Mouse (Mus musculus) C2C12 (cell line): ENCODE results near the gene Cep89. TPM values are rescaled to one million over a fixed set of nuclear protein-coding genes. Genes with fewer than 3 reads are reported as not detected.

ENCODE experiments used
- H3K27me3 ChIP-seq: one replicate; pipeline ENCODE4 v1.6.1; 2011; ENCODE audit not compliant: control insufficient read depth, insufficient read depth, insufficient read length
- H3K36me3 ChIP-seq: one replicate; pipeline ENCODE4 v1.6.1; 2011; ENCODE audit not compliant: control insufficient read depth, insufficient read depth
- H3K4me3 ChIP-seq: one replicate; pipeline ENCODE4 v1.5.1; 2011; ENCODE audit warnings: mild to moderate bottlenecking, control low read depth; ENCODE audit not compliant: poor library complexity, insufficient read depth, severe bottlenecking
- H3K79me2 ChIP-seq: one replicate; pipeline ENCODE4 v1.6.1; 2011; ENCODE audit not compliant: control insufficient read depth, insufficient read depth
- H3K79me3 ChIP-seq: one replicate; pipeline ENCODE4 v1.6.1; 2011; ENCODE audit warnings: low read depth, control low read depth
- H3ac ChIP-seq: one replicate; pipeline ENCODE3; 2011; ENCODE audit warnings: low read depth; ENCODE audit not compliant: control insufficient read depth, insufficient read length
- CEBPB ChIP-seq: IDR thresholded peaks from one replicate; pipeline ENCODE4 v1.6.1; 2011; ENCODE audit warnings: low read depth, mild to moderate bottlenecking, control low read depth, moderate library complexity
- CTCF ChIP-seq: IDR thresholded peaks from one replicate; pipeline ENCODE4 v1.5.1; 2011; ENCODE audit not compliant: control insufficient read depth, insufficient read depth, insufficient read length
- FOSL1 ChIP-seq: IDR thresholded peaks from one replicate; pipeline ENCODE4 v1.8.0; 2011; ENCODE audit warnings: mild to moderate bottlenecking, low read length; ENCODE audit not compliant: poor library complexity, insufficient read depth, severe bottlenecking
- MAX ChIP-seq: IDR thresholded peaks from one replicate; pipeline ENCODE4 v1.6.1; 2011; ENCODE audit warnings: mild to moderate bottlenecking, control low read depth
- MYOD1 ChIP-seq: IDR thresholded peaks from one replicate; pipeline ENCODE4 v1.6.1; 2011; ENCODE audit warnings: low read depth; ENCODE audit not compliant: control insufficient read depth, insufficient read length
- MYOG ChIP-seq: IDR thresholded peaks from one replicate; pipeline ENCODE4 v1.6.1; 2011; ENCODE audit not compliant: control insufficient read depth, insufficient read length; ENCODE audit errors: extremely low read depth
- USF1 ChIP-seq: IDR thresholded peaks from one replicate; pipeline ENCODE4 v1.6.1; 2011; ENCODE audit warnings: low read depth, mild to moderate bottlenecking, control low read depth, moderate library complexity
- polyA plus RNA-seq: library from polyadenylated mRNA; unstranded; fragments of >200 nt; fragmentation: generic; extraction: Trizol; gene quantifications from one replicate; pipeline ENCODE4 v1.2.1, GENCODE M21; 2012; ENCODE audit warnings: missing spikeins

The Cep89 gene
- polyA plus RNA-seq, 1 experiment: 20.5 TPM

DNA sequence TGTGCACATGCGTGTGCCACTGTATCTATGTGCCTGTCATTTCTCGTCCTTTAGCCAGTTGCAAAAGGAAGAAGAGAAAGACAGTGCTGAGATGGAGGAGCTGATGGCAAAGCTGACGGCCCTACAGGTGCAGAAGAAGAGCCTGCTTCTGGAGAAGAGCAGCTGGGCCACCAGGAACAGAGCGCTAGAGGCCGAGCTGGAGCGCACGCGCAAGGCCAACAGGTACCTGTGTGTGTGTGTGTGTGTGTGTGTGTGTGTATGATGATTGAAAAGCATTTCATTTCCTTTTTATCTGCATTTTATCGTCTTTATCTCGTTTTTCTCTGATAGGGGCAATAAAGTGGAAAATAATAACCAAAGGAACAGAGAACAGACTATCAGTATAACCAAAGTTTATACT lies 31.3 kb downstream of the Cep89 start:
- H3K79me2 ChIP-seq: no peaks in the 10 kb centered on the region
- H3K36me3 ChIP-seq: peaks cover 38% of the 10 kb centered on the region
- no peak overlapping the region for H3ac ChIP-seq

DNA sequence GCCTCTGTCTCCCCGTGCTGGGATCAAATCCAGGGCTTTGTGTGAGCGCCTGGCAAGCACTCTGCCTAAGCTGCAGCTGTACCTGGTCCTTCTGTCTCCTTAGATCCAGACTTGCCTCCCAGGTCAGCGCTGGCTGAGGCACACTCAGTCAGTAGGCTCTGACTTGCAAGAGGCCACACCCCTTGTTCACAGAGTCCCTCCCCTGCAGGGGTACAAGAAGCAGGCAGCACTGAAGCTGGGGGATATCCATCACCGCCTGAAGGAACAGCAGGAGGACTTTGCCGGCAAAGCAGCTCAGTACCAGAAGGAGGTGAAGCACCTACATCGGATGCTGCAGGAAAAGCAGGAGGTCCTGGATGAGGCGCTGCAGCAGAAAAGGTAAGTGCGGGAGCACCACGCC lies 38.4 kb downstream of the Cep89 start:
- H3K27me3 ChIP-seq: no peaks in the 10 kb centered on the region
- no peak overlapping the region for H3ac ChIP-seq
- peaks cover 23% of the 10 kb centered on the region for H3K36me3 ChIP-seq
- no peaks in the 10 kb centered on the region for H3K79me2 ChIP-seq
- H3K4me3 ChIP-seq: no peak overlapping the region
- no peak for TF ChIP-seq MAX
- TF ChIP-seq MYOD1: no peak
- no peak for TF ChIP-seq CEBPB
- TF ChIP-seq MYOG: no peak
- TF ChIP-seq CTCF: no peak
- no peak for TF ChIP-seq FOSL1
- no peak for TF ChIP-seq USF1
- H3K79me3 ChIP-seq: no peaks in the 10 kb centered on the region

More for the DNA sequence above, 31.3 kb downstream of the Cep89 start:
- Histone ChIP-seq H3K27me3 (no peaks in the 10 kb centered on the region), H3K79me3 (no peaks in the 10 kb centered on the region), H3K4me3 (no peak overlapping the region)
- TF ChIP-seq CEBPB (no peak), MAX (no peak), MYOG (no peak), CTCF (no peak), USF1 (no peak), FOSL1 (no peak), MYOD1 (no peak)

DNA sequence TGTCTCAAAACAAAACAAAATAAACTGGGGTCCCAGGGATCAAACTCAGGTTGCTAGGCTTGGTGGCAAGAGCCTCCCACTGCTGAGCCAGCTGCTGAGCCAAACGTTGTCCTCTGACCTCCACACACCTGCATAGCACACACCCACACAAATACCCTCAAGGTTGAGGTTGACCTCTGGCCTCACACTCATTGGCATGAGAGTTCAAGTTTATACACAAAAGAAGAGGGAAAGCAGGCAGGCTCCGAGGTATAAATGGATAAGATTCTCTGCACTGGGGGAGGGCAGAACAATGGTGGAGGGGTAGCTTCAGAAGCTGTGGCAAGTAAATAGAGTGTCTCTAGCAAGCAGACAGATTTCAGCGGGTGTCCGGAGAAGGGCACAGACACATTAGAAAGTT lies 50.7 kb downstream of the Cep89 start:
- Histone ChIP-seq H3K4me3 (no peak overlapping the region), H3K36me3 (no peaks in the 10 kb centered on the region), H3ac (no peak overlapping the region), H3K79me3 (no peaks in the 10 kb centered on the region), H3K27me3 (peaks cover 34% of the 10 kb centered on the region), H3K79me2 (no peaks in the 10 kb centered on the region)
- no peak for TF ChIP-seq FOSL1
- no peak for TF ChIP-seq CEBPB
- TF ChIP-seq CTCF: no peak
- no peak for TF ChIP-seq USF1
- TF ChIP-seq MYOG: no peak
- TF ChIP-seq MAX: no peak
- no peak for TF ChIP-seq MYOD1

DNA sequence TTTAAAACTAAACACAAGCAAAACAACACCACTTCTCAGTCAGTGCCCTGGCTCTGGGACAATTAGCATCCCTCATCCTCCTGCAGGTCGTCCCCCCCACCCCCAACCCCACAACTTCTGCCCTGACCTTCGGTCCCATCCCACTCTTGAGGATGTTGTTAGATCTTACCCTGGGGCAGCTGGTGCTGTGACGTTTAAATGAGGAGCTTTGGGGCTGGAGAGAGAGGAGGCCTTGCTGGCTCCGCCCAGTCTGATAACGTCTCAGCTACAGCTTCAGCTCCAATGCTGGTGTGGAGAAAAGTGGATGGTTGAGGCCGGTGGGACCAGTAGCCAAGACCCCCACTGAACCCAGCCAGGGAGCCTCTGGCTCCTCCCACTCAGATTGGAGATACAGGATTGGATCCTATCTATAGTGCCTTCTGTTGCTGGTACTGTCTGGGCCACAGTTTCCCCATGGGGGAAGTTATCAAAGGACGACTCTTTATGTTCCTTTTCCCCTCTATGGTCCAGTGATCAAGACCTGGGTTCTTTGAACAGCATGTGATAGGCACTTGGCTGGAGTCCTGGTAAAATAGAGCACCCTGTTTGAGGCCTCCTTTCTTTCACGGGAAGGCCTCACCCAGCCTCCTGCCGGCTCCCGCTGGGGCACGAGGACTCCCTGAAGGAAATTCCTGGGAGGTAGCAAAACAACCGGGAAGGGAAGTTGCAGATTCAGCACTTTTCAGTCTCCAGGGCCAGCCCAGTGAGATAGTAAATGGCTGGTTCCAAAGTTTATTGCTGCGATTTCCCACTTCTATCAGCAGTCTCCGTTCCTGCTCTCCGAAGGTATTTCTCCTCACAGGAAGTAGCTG lies 51.4 kb downstream of the Cep89 start, which contains the start of gene Slc7a9:
Gene Slc7a9, plus strand, starts transcription at position 801 of the 851 bp plus-strand sequence.
- no peak within 1 kb of the TSS for H3K4me3 ChIP-seq
- H3K79me3 ChIP-seq: no peaks in the 10 kb centered on the region
- TF ChIP-seq USF1: no peak
- TF ChIP-seq MYOG: no peak
- TF ChIP-seq CEBPB: no peak
- TF ChIP-seq FOSL1: no peak
- no peak for TF ChIP-seq MAX
- no peak for TF ChIP-seq MYOD1
- no peak for TF ChIP-seq CTCF
- no peaks in the 10 kb centered on the region for H3K79me2 ChIP-seq
- peaks cover 36% of the 10 kb centered on the region for H3K27me3 ChIP-seq
- H3K36me3 ChIP-seq: no peaks in the 10 kb centered on the region
- no peak within 1 kb of the TSS for H3ac ChIP-seq

DNA sequence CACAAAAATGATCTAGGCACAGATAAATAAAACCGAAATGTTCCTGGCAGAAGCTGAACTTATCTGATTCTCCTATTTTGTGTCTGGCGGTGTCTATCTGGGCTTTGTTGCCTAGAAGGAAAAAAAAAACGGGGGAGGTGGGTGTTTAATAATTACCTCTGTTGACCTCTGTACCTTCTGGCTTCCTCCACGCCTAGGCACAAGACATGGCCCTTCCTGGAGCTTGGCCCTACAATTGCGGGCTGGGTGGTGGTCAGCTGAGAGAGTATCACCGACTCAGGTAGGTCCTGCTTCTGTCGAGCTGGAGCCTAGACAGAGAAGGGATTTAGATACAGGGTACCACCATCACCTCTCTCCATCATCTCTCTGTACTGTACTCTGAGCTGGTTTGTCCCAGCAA lies 52.0 kb downstream of the Cep89 start:
- Histone ChIP-seq H3K79me3 (no peaks in the 10 kb centered on the region), H3K36me3 (no peaks in the 10 kb centered on the region), H3K27me3 (peaks cover 36% of the 10 kb centered on the region), H3K79me2 (no peaks in the 10 kb centered on the region), H3ac (no peak overlapping the region), H3K4me3 (no peak overlapping the region)
- TF ChIP-seq MYOG: no peak
- no peak for TF ChIP-seq MYOD1
- TF ChIP-seq USF1: no peak
- TF ChIP-seq MAX: no peak

DNA sequence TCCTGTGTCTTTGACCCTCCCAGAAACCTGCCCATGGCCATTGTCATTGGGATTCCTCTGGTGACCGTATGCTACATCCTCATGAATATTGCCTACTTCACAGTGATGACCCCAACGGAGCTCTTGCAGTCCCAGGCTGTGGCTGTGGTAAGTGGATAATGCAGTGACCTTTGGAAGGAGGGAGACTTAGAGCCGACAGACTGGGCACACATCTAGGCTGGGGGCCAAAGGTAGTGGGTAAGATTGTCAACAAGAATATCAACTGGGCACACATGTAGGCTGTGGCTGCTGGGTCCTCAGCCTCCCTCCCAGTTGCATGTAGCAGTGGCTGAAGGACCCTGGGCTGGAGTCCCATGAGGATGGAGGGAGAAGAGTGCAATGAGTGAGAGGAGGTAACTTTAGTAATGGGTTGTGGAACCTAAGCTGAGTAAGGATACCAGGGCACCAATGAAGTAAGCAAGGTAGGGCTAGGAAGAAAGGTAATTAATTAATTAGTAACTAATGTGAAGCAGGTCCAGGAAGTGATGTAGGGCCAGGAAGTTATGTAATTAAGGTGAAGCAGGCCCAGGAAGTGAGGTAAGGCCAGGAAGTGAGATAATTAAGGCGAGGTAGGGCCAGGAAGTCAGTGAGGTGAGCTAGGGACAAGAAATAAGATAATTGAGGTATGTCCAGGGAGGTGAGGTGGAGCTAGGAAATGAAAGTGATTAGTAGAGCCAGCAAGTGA lies 59.4 kb downstream of the Cep89 start:
- no peak overlapping the region for H3ac ChIP-seq
- H3K79me3 ChIP-seq: no peaks in the 10 kb centered on the region
- TF ChIP-seq MAX (no peak), MYOG (no peak), CEBPB (no peak), MYOD1 (no peak), USF1 (no peak), FOSL1 (no peak), CTCF (no peak)
- H3K79me2 ChIP-seq: no peaks in the 10 kb centered on the region
- peaks cover 43% of the 10 kb centered on the region for H3K27me3 ChIP-seq
- no peak overlapping the region for H3K4me3 ChIP-seq
- no peaks in the 10 kb centered on the region for H3K36me3 ChIP-seq
